Mouse (Mus musculus): Measurements from ENCODE around the gene Rab36. TPM values are rescaled to one million over a fixed set of nuclear protein-coding genes. Genes with fewer than 3 reads are reported as not detected.

The Rab36 gene
- polyA plus RNA-seq (2016; fragmentation: Nextera tagmentation; extraction: Ambion mirVana), result 9.9 and 10.4 TPM in 2 replicates

- Histone ChIP-seq H3K36me3 (no peaks in the 10 kb centered on the region), H3K27ac (replicated peaks) (peak within 1 kb of the TSS; percentile 89), H3K4me1 (peaks cover 45% of the 10 kb centered on the region), H3K27me3 (ENCODE audit: low read depth, poor library complexity, severe bottlenecking) (peaks cover 10% of the 10 kb centered on the region; the same call in 1 of the 2 replicates), H3K4me3 (peak within 1 kb of the TSS; percentile 59), H3K9me3 (replicated peaks) (no peaks in the 10 kb centered on the region)
- DNase-seq (ENCODE audit: low spot score), result peak; percentile 99
- under 1% methylated on average over 36 of the region's 36 CpGs for WGBS
Observed at GRCm38 (mm10) chr10:75036883-75037379, at the start of gene Rab36. TSS of gene Rab36 (plus strand) at chr10:75037058.

DNA sequence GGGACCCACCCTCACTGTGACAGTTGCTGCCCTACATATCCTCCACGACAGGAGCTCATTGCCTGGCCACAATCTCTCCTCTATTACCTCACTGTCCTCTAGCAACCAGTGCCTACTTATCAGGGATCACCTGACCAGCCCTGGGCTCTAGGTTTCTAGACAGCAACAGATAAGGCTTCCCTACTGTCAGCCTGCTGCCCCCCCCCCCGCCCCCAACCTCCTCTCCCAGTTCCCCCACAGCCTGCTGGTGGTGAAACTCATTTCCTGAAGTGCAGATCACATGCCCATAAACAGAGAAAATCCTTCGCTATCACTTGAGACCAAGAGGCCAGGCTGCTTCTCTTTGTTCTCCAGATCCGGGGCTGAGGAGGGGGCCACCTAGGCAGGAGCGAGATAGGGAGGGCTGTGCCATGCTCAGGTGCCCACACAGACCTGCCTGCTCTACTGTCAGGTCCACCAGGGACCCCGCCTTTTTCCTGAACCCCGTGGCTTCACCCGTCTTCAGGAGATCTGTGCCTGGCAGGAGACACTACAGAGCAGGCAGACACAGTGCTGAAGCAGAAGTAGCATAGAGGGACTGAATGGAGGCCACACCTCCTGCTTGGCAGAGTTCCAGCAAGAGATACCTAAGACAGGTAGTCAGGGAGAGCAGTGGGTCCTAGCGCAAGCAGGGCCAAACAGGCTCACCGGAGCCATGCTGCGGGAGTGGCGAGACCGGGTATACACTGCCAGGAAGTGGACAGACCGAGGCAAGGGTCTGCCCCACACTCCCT lies 49.0 kb upstream of the Rab36 start:
- H3K36me3 ChIP-seq, result peaks cover 19% of the 10 kb centered on the region
- 82% methylated on average over 14 of the region's 14 CpGs for WGBS

DNA sequence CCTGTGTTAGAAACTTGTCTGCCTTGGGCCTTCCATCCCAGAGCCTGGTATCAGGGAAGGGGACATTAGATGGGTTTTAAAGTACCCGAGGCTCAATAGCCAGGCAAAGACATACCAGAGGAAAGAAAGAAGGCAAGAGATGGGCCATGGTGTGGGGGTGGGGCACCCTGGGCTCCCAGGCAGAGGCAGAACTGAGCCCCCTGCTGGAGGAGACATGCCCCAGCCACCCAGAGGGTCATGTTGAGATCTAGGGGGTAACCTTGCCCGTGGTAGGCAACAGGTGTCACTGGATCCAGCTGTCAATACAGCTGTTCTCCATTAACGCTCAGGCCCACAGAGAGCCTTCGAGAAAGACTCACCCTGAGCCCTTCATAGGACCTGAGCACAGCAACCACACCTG lies 47.0 kb upstream of the Rab36 start:
- no peak overlapping the region for H3K4me3 ChIP-seq
- H3K4me1 ChIP-seq, result peaks cover 23% of the 10 kb centered on the region
- 86% methylated on average over 4 of the region's 4 CpGs for WGBS
- H3K9me3 ChIP-seq (replicated peaks), result peaks cover 3% of the 10 kb centered on the region; the same call in 1 of the 2 replicates
- no peak for DNase-seq (ENCODE audit: low spot score)
- peak overlapping the region; percentile 46; the same call in 1 of the 2 replicates for H3K27ac ChIP-seq (replicated peaks)
- peaks cover 19% of the 10 kb centered on the region for H3K36me3 ChIP-seq
- peaks cover 28% of the 10 kb centered on the region for H3K27me3 ChIP-seq (ENCODE audit: low read depth, poor library complexity, severe bottlenecking)

More for the DNA sequence above, 49.0 kb upstream of the Rab36 start:
- Histone ChIP-seq H3K9me3 (replicated peaks) (peaks cover 3% of the 10 kb centered on the region; the same call in 1 of the 2 replicates), H3K4me3 (no peak overlapping the region), H3K27ac (replicated peaks) (no peak overlapping the region), H3K4me1 (peaks cover 15% of the 10 kb centered on the region), H3K27me3 (ENCODE audit: low read depth, poor library complexity, severe bottlenecking) (peaks cover 13% of the 10 kb centered on the region; the same call in 1 of the 2 replicates)
- DNase-seq (ENCODE audit: low spot score), result no peak

GRCm38 (mm10) chr10:74990584-74991322 lies 46.1 kb upstream of the Rab36 start:
- Histone ChIP-seq H3K27ac (replicated peaks) (peak overlapping the region; percentile 46), H3K4me3 (peak overlapping the region; percentile 18), H3K36me3 (peaks cover 19% of the 10 kb centered on the region), H3K9me3 (replicated peaks) (peaks cover 3% of the 10 kb centered on the region; the same call in 1 of the 2 replicates), H3K27me3 (ENCODE audit: low read depth, poor library complexity, severe bottlenecking) (peaks cover 33% of the 10 kb centered on the region), H3K4me1 (peaks cover 32% of the 10 kb centered on the region)
- WGBS, result 42% methylated on average over 26 of the region's 26 CpGs
- no peak for DNase-seq (ENCODE audit: low spot score)

- Histone ChIP-seq H3K36me3 (peaks cover 19% of the 10 kb centered on the region), H3K27me3 (ENCODE audit: low read depth, poor library complexity, severe bottlenecking) (peaks cover 33% of the 10 kb centered on the region), H3K9me3 (replicated peaks) (peaks cover 3% of the 10 kb centered on the region; the same call in 1 of the 2 replicates), H3K4me3 (peak overlapping the region; percentile 48), H3K27ac (replicated peaks) (peak overlapping the region; percentile 79), H3K4me1 (peaks cover 50% of the 10 kb centered on the region)
- WGBS, result 11% methylated on average over 5 of the region's 5 CpGs
- no peak for DNase-seq (ENCODE audit: low spot score)
Observed at GRCm38 (mm10) chr10:74994863-74995262, 42.0 kb upstream of the Rab36 start.

DNA sequence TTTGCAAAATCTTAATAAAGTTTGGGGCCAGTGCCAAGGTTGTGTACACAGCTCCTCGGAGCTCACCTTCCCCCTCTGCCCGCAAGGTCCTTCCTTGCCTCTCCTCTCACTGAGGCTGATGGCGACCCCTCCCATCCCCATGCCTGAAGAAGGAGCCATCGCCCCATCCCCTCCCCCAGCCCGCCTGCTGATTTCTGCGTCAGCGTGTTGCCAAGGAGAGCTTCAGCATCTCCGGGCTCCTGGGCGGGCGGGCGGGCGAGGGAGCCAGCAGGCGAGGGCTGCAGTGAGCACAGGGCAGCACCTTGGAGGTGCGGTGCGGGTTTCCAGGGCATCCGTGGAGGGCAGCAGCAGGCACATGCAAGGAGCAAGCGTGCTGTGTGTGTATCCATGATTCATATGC lies 41.5 kb upstream of the Rab36 start:
- WGBS, result 2% methylated on average over 17 of the region's 17 CpGs
- peak overlapping the region; percentile 79 for H3K27ac ChIP-seq (replicated peaks)
- peak; percentile 61 for DNase-seq (ENCODE audit: low spot score)
- peaks cover 19% of the 10 kb centered on the region for H3K36me3 ChIP-seq
- peaks cover 50% of the 10 kb centered on the region for H3K4me1 ChIP-seq
- H3K9me3 ChIP-seq (replicated peaks), result peaks cover 3% of the 10 kb centered on the region; the same call in 1 of the 2 replicates
- H3K27me3 ChIP-seq (ENCODE audit: low read depth, poor library complexity, severe bottlenecking), result peaks cover 33% of the 10 kb centered on the region
- peak overlapping the region; percentile 48 for H3K4me3 ChIP-seq

DNA sequence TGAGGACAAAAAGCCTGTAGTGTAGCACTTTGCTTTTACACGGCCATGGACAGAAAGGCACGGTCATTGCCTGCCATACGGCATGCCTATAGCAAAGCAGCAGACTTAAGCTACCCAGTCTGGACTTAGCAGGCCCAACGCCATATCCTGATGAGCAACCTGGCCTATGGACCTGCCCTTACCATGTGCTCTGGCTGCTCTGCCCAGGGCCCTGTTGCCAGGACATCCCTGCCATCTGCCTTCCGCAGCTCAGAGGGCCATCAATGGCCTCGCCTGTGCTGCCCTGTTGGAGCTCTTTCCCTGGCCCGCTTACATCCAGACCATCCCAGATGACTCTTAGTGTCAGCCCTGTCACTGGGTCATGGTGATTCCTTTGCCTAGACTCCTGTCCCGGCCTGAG lies 35.5 kb upstream of the Rab36 start:
- WGBS, result 90% methylated on average over 8 of the region's 8 CpGs
- no peak overlapping the region for H3K27ac ChIP-seq (replicated peaks)
- peaks cover 29% of the 10 kb centered on the region for H3K4me1 ChIP-seq
- H3K9me3 ChIP-seq (replicated peaks), result no peaks in the 10 kb centered on the region
- no peak overlapping the region for H3K4me3 ChIP-seq
- DNase-seq (ENCODE audit: low spot score), result no peak
- no peaks in the 10 kb centered on the region for H3K27me3 ChIP-seq (ENCODE audit: low read depth, poor library complexity, severe bottlenecking)
- no peaks in the 10 kb centered on the region for H3K36me3 ChIP-seq

DNA sequence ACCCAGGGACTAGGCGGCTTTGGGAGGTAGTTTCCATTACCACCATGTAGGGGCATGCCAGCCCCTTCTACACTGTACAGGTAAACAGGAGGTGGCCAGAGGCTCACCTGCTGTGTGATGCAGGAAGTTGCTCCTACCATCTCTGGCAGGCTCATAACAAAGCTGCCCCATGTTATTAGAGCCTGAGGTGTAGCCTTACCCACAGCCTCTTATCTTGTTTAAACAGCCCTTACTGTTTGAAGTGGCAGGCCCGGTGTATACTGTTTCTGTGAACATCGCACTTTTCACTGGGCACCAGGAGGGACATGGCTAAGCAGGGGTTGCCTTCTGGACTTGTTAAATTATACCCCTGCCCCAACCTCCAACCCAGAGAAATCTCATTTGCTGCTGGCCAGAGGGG lies 32.8 kb upstream of the Rab36 start:
- H3K36me3 ChIP-seq, result no peaks in the 10 kb centered on the region
- H3K4me3 ChIP-seq, result no peak overlapping the region
- no peak overlapping the region; the same call in 1 of the 2 replicates for H3K27ac ChIP-seq (replicated peaks)
- 81% methylated on average over 3 of the region's 3 CpGs for WGBS
- H3K27me3 ChIP-seq (ENCODE audit: low read depth, poor library complexity, severe bottlenecking), result 0 out of 2 replicates have a peak, but pooled peaks cover 5% of the 10 kb centered on the region
- H3K4me1 ChIP-seq, result peaks cover 42% of the 10 kb centered on the region
- DNase-seq (ENCODE audit: low spot score), result no peak
- no peaks in the 10 kb centered on the region for H3K9me3 ChIP-seq (replicated peaks)

- peak overlapping the region; percentile 49 for H3K27ac ChIP-seq (replicated peaks)
- H3K9me3 ChIP-seq (replicated peaks), result no peaks in the 10 kb centered on the region
- H3K27me3 ChIP-seq (ENCODE audit: low read depth, poor library complexity, severe bottlenecking), result 0 out of 2 replicates have a peak, but pooled peaks cover 5% of the 10 kb centered on the region
- H3K4me1 ChIP-seq, result peaks cover 25% of the 10 kb centered on the region
- no peaks in the 10 kb centered on the region for H3K36me3 ChIP-seq
- no peak overlapping the region for H3K4me3 ChIP-seq
- DNase-seq (ENCODE audit: low spot score), result no peak
- 59% methylated on average over 8 of the region's 8 CpGs for WGBS
Observed at GRCm38 (mm10) chr10:75006889-75007662, 29.8 kb upstream of the Rab36 start.

DNA sequence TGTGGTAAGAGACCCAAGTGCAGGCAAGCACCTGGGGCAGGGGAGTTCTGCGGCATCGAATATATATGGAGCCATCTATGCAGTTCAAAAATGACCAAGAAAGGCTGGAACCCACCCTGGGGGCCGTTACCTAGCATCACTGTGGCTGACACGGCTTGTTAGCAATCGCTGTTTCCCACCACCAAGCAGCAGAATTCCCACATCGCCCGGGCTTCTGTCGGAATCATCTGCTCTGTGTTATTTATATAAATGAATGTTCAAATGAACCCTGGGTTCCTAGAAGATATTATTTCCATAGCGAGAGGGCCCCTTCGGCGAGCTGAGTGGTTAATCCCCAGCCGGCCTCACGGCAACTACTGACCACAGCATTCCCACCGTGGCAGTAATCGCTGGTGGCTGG lies 26.2 kb upstream of the Rab36 start:
- peaks cover 6% of the 10 kb centered on the region; the same call in 1 of the 2 replicates for H3K36me3 ChIP-seq
- H3K9me3 ChIP-seq (replicated peaks), result no peaks in the 10 kb centered on the region
- peaks cover 28% of the 10 kb centered on the region for H3K4me1 ChIP-seq
- H3K27ac ChIP-seq (replicated peaks), result no peak overlapping the region
- H3K4me3 ChIP-seq, result no peak overlapping the region
- DNase-seq (ENCODE audit: low spot score), result no peak
- 0 out of 2 replicates have a peak, but pooled peaks cover 5% of the 10 kb centered on the region for H3K27me3 ChIP-seq (ENCODE audit: low read depth, poor library complexity, severe bottlenecking)
- WGBS, result 90% methylated on average over 15 of the region's 15 CpGs

- no peaks in the 10 kb centered on the region for H3K27me3 ChIP-seq (ENCODE audit: low read depth, poor library complexity, severe bottlenecking)
- WGBS, result 78% methylated on average over 14 of the region's 14 CpGs
- peaks cover 13% of the 10 kb centered on the region for H3K4me1 ChIP-seq
- no peak for DNase-seq (ENCODE audit: low spot score)
- H3K36me3 ChIP-seq, result peaks cover 6% of the 10 kb centered on the region; the same call in 1 of the 2 replicates
- H3K27ac ChIP-seq (replicated peaks), result no peak overlapping the region
- H3K4me3 ChIP-seq, result no peak overlapping the region
- H3K9me3 ChIP-seq (replicated peaks), result no peaks in the 10 kb centered on the region
Observed at GRCm38 (mm10) chr10:75015465-75015864, 21.4 kb upstream of the Rab36 start.

DNA sequence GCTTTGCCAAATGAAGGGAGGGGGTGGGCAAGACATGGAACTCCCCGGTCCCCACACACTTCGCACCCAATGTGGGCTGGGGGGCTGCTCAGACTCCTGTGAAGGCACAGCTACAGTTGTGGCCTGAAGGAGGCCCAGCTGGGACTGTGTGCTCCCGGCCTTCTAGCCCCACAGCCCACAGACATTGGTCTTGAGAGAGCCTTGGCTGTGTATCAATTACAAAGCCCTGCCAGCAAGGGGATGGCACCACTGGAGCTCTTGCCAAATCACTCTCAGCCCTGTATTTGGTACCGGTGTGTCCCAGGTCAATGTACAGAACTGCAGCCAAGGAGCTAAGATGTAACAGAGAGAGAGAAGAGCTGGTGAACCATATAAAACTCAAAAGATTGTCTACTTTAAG lies 20.4 kb upstream of the Rab36 start:
- H3K27me3 ChIP-seq (ENCODE audit: low read depth, poor library complexity, severe bottlenecking), result no peaks in the 10 kb centered on the region
- DNase-seq (ENCODE audit: low spot score), result no peak
- peaks cover 13% of the 10 kb centered on the region for H3K4me1 ChIP-seq
- H3K27ac ChIP-seq (replicated peaks), result no peak overlapping the region
- H3K36me3 ChIP-seq, result peaks cover 6% of the 10 kb centered on the region; the same call in 1 of the 2 replicates
- no peaks in the 10 kb centered on the region for H3K9me3 ChIP-seq (replicated peaks)
- 92% methylated on average over 4 of the region's 4 CpGs for WGBS
- H3K4me3 ChIP-seq, result no peak overlapping the region
